Mouse (Mus musculus) effector memory CD4-positive, alpha-beta T cell, adult 5 months (primary cell): ENCODE data around the gene Mmel1. TPM values are rescaled to one million over a fixed set of nuclear protein-coding genes. Genes with fewer than 3 reads are reported as not detected.

Source experiments
- polyA plus RNA-seq: library from polyadenylated mRNA; unstranded; fragments of 100-300 nt; shearing (Covaris generic); gene quantifications from one replicate; pipeline ENCODE4 v1.2.1, GENCODE M21; 2017

The Mmel1 gene
- polyA plus RNA-seq: not detected

GRCm38 (mm10) chr4:154869440-154869839 lies at the start of gene Mmel1:
Gene Mmel1, plus strand, starts transcription at chr4:154869585.

GRCm38 (mm10) chr4:154837170-154837569 lies 32.2 kb upstream of the Mmel1 start, which contains the start of gene Ttc34:
Gene Ttc34, plus strand, starts transcription at chr4:154837459.

GRCm38 (mm10) chr4:154898506-154899446 lies 29.4 kb downstream of the Mmel1 start, which contains the start of gene Fam213b:
Gene Fam213b, minus strand, starts transcription at chr4:154899135.

GRCm38 (mm10) chr4:154928395-154929087 lies 59.2 kb downstream of the Mmel1 start, which contains the start of gene Tnfrsf14:
Gene Tnfrsf14, minus strand, starts transcription at chr4:154928563.

Other genes with a start within 250 kb of the Mmel1 start
- 2.4 TPM for gene Prdm16, start 232.7 kb upstream of the Mmel1 start, polyA plus RNA-seq
- gene Actrt2, start 201.7 kb upstream of the Mmel1 start, polyA plus RNA-seq: not detected
- gene Ttc34, start 32.1 kb upstream of the Mmel1 start, polyA plus RNA-seq: not detected
- gene Fam213b, start 29.6 kb downstream of the Mmel1 start, polyA plus RNA-seq: 7.6 TPM
- gene Tnfrsf14, start 59.0 kb downstream of the Mmel1 start, polyA plus RNA-seq: 8.3 TPM
- gene Hes5, start 91.3 kb downstream of the Mmel1 start, polyA plus RNA-seq: 0.40 TPM
- 52.9 TPM for gene Pank4, start 94.5 kb downstream of the Mmel1 start, polyA plus RNA-seq
- not detected for gene Plch2, start 187.2 kb downstream of the Mmel1 start, polyA plus RNA-seq
- gene Pex10, start 197.4 kb downstream of the Mmel1 start, polyA plus RNA-seq: 6.1 TPM
- gene Rer1, start 216.8 kb downstream of the Mmel1 start, polyA plus RNA-seq: 125 TPM
- 3.0 TPM for gene Morn1, start 217.0 kb downstream of the Mmel1 start, polyA plus RNA-seq